Comparison of ENCODE assay signal across 7 mouse cellular contexts in genomic region chr9:120581941-120582618, GRCm38 (mm10). TPM values are rescaled to one million over a fixed set of nuclear protein-coding genes. Genes with fewer than 3 reads are reported as not detected.
A peak's percentile ranks its signal among the peaks of the same experiment; 100 is the strongest.
DNase-seq lines count a peak whose midpoint lies in the region; ATAC-seq lines count a peak whose summit lies in the region.

No protein-coding gene starts in this region.

- H3K27ac ChIP-seq in forebrain, embryonic 14.5 days (ENCODE audit: low read depth, low read length) = no peak overlapping the region
- peak overlapping the region; percentile 81 for H3K27ac ChIP-seq in limb, embryonic 10.5 days
- peak overlapping the region; percentile 78 for H3K27ac ChIP-seq in stomach, embryonic 14.5 days (ENCODE audit: low read length)

- no peaks in the 10 kb centered on the region for H3K9me3 ChIP-seq in forebrain, embryonic 14.5 days (replicated peaks; ENCODE audit: control insufficient read depth, low read length)
- no peaks in the 10 kb centered on the region for H3K9me3 ChIP-seq in limb, embryonic 10.5 days (replicated peaks)
- H3K9me3 ChIP-seq in stomach, embryonic 14.5 days (ENCODE audit: control insufficient read depth, low read depth, low read length) = no peaks in the 10 kb centered on the region

- no peaks in the 10 kb centered on the region for H3K27me3 ChIP-seq in forebrain, embryonic 14.5 days (replicated peaks; ENCODE audit: control insufficient read depth, insufficient read depth, low read length)
- no peaks in the 10 kb centered on the region for H3K27me3 ChIP-seq in limb, embryonic 10.5 days (ENCODE audit: low read depth, poor library complexity, severe bottlenecking)
- no peaks in the 10 kb centered on the region for H3K27me3 ChIP-seq in stomach, embryonic 14.5 days (ENCODE audit: control insufficient read depth, insufficient read depth, low read length)

- peak overlapping the region; percentile 40 for H3K9ac ChIP-seq in forebrain, embryonic 14.5 days (ENCODE audit: low read length)
- H3K9ac ChIP-seq in stomach, embryonic 14.5 days (replicated peaks; ENCODE audit: low read depth, low read length) = peak overlapping the region; percentile 19

- DNase-seq in R1 (ENCODE audit: low read depth, low spot score) = peak; percentile 94
- peak; percentile 54 for DNase-seq in forebrain, embryonic 14.5 days (ENCODE audit: low spot score)
- DNase-seq in limb, embryonic 10.5 days (ENCODE audit: low spot score) = peak; percentile 76
- DNase-seq in mesoderm, embryonic 11.5 days (ENCODE audit: low read depth, low spot score) = peak; percentile 73

- WGBS in forebrain, embryonic 14.5 days = 28% methylated on average over 21 of the region's 21 CpGs
- WGBS in limb, embryonic 10.5 days = 24% methylated on average over 21 of the region's 21 CpGs
- 17% methylated on average over 19 of the region's 21 CpGs for WGBS in stomach, embryonic 14.5 days

- H3K4me2 ChIP-seq in forebrain, embryonic 14.5 days (ENCODE audit: low read length) = peak overlapping the region; percentile 52
- peak overlapping the region; percentile 67 for H3K4me2 ChIP-seq in stomach, embryonic 14.5 days (replicated peaks; ENCODE audit: low read depth, low read length)

- ATAC-seq in CD4-positive, CD25-positive, alpha-beta regulatory T cell, adult 4 months = peak; percentile 66
- ATAC-seq in forebrain, embryonic 14.5 days = peak; percentile 45
- ATAC-seq in hematopoietic stem cell, adult 5-6 weeks (replicated peaks in 1 of 2; ENCODE audit: insufficient read depth in 1 of 2, low FRiP score in 2 of 2, low TSS enrichment in 1 of 2, low read depth in 1 of 2, poor library complexity in 2 of 2, severe bottlenecking in 2 of 2) = peak; percentile 49 to 51; a peak in 3 of 4 replicates
- ATAC-seq in stomach, embryonic 14.5 days (ENCODE audit: insufficient number of reproducible peaks, insufficient read depth, low FRiP score, low read depth) = peak; percentile 43; the same call in 1 of the 2 replicates

- H3K4me3 ChIP-seq in forebrain, embryonic 14.5 days (ENCODE audit: low read depth, low read length) = peak overlapping the region; percentile 14; the same call in 1 of the 2 replicates
- H3K4me3 ChIP-seq in limb, embryonic 10.5 days = peak overlapping the region; percentile 51
- peak overlapping the region; percentile 30 for H3K4me3 ChIP-seq in stomach, embryonic 14.5 days (ENCODE audit: low read depth, low read length)

- no peaks in the 10 kb centered on the region for H3K36me3 ChIP-seq in forebrain, embryonic 14.5 days (ENCODE audit: control insufficient read depth, insufficient read depth, low read length)
- H3K36me3 ChIP-seq in limb, embryonic 10.5 days = no peaks in the 10 kb centered on the region
- H3K36me3 ChIP-seq in stomach, embryonic 14.5 days (ENCODE audit: control insufficient read depth, insufficient read depth, low read length) = no peaks in the 10 kb centered on the region

- peaks cover 10% of the 10 kb centered on the region; the same call in 1 of the 2 replicates for H3K4me1 ChIP-seq in forebrain, embryonic 14.5 days (ENCODE audit: control insufficient read depth, insufficient read depth, low read length)
- H3K4me1 ChIP-seq in limb, embryonic 10.5 days = peaks cover 40% of the 10 kb centered on the region
- H3K4me1 ChIP-seq in stomach, embryonic 14.5 days (ENCODE audit: control insufficient read depth, insufficient read depth, low read length) = peaks cover 8% of the 10 kb centered on the region; the same call in 1 of the 2 replicates

RNA-seq across cellular contexts. Expression of gene Rpl14, which starts 10.8 kb away (rescaled TPM):
- polyA plus RNA-seq in CD4-positive, CD25-positive, alpha-beta regulatory T cell, adult 4 months (2017; shearing (Covaris generic)) = 1,000 to 10,000 TPM; 1,931 to 1,996 TPM
- polyA plus RNA-seq in forebrain, embryonic 14.5 days (2014; fragmentation: Nextera tagmentation; extraction: Ambion mirVana) = 510 and 595 TPM in 2 replicates
- 2,251 and 3,052 TPM in 2 replicates for total RNA-seq in hematopoietic stem cell, adult 5-6 weeks (2017)
- polyA plus RNA-seq in limb, embryonic 10.5 days (2016; fragmentation: Nextera tagmentation; extraction: Ambion mirVana) = 757 and 864 TPM in 2 replicates
- 1,122 and 1,132 TPM in 2 replicates for polyA plus RNA-seq in stomach, embryonic 14.5 days (2014; fragmentation: Nextera tagmentation; extraction: Ambion mirVana)

RNA-seq across cellular contexts. Expression of gene Entpd3, which starts 42.5 kb away (rescaled TPM):
- not detected for polyA plus RNA-seq in CD4-positive, CD25-positive, alpha-beta regulatory T cell, adult 4 months (2017; shearing (Covaris generic))
- polyA plus RNA-seq in forebrain, embryonic 14.5 days (2014; fragmentation: Nextera tagmentation; extraction: Ambion mirVana) = 1.1 and 1.5 TPM in 2 replicates
- total RNA-seq in hematopoietic stem cell, adult 5-6 weeks (2017) = 0.75 TPM in 1 of 2 replicates, not detected in the other
- polyA plus RNA-seq in limb, embryonic 10.5 days (2016; fragmentation: Nextera tagmentation; extraction: Ambion mirVana) = 0.26 and 0.33 TPM in 2 replicates
- polyA plus RNA-seq in stomach, embryonic 14.5 days (2014; fragmentation: Nextera tagmentation; extraction: Ambion mirVana) = 6.3 and 7.7 TPM in 2 replicates
